Mouse (Mus musculus) thymus, adult 2 months (tissue): ENCODE measurements around the gene Cyp2u1.

Experiments
- CTCF ChIP-seq: fragments of 200-500 bp; IDR thresholded peaks from 2 replicates; pipeline ENCODE4 v1.5.1; 2012; ENCODE audit warnings: mild to moderate bottlenecking, control low read depth, low read length, moderate library complexity, borderline replicate concordance; ENCODE audit not compliant: control insufficient read depth, poor library complexity, insufficient read depth; ENCODE audit errors: extremely low read depth
- POLR2A ChIP-seq: fragments of 200-500 bp; IDR thresholded peaks from 2 replicates; pipeline ENCODE4 v1.6.1; 2012; ENCODE audit warnings: mild to moderate bottlenecking, low read length, control low read depth, moderate library complexity; ENCODE audit not compliant: control insufficient read depth, poor library complexity, insufficient read depth; ENCODE audit errors: extremely low read depth

DNA sequence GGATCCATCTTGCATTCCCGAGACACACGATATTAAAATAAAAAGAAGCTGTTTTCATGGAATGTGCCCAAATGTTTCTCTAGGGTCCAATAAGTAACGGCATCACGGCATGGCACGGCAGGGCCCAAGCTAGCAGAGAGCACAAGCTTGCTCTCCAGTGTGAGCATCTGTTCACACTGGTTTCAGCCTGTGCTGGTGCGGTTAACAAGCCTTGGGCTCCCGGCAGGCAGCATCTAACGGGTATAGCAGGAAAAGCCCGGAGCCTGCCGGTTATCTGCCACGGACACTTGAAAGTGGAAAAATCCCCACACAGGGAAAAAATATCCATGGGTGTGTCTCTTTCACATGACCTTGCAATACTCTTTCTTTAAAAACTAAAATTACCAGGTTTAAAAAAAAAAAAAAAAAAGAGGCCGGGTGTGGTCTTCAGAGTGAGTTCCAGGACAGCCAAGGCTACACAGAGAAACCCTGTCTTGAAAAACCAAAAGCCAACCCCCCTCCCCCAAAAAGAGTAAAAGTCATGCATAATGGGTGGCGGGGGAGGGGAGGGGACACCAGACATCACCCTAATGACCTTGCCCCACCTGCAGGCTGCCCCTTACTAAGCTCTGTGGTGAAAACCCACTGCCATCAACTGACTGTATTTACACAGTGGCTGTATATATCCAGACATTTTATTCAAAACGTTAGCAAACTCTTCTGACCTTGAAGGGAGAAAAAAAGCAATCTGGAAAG, 19.2 kb upstream of the Cyp2u1 start:
- TF ChIP-seq CTCF (no peak), POLR2A (no peak)
